Mouse (Mus musculus): Measurements from ENCODE around the gene Cebpe. TPM values are rescaled to one million over a fixed set of nuclear protein-coding genes. Genes with fewer than 3 reads are reported as not detected.
A peak's percentile ranks its signal among the peaks of the same experiment; 100 is the strongest.

Cebpe gene
- polyA plus RNA-seq, 1 experiment from 2014 or later, result not detected

GRCm38 (mm10) chr14:54715402-54715801 lies 3.4 kb upstream of the Cebpe start:
- no peak for DNase-seq (ENCODE audit: low spot score)
- Histone ChIP-seq H3K27ac (replicated peaks) (no peak overlapping the region), H3K4me3 (no peak overlapping the region), H3K9me3 (no peaks in the 10 kb centered on the region), H3K27me3 (replicated peaks; ENCODE audit: low read depth, poor library complexity, severe bottlenecking) (peaks cover 23% of the 10 kb centered on the region), H3K4me1 (peaks cover 21% of the 10 kb centered on the region), H3K36me3 (replicated peaks) (no peaks in the 10 kb centered on the region)
- WGBS, result 76% methylated on average over 1 of the region's 1 CpGs

DNA sequence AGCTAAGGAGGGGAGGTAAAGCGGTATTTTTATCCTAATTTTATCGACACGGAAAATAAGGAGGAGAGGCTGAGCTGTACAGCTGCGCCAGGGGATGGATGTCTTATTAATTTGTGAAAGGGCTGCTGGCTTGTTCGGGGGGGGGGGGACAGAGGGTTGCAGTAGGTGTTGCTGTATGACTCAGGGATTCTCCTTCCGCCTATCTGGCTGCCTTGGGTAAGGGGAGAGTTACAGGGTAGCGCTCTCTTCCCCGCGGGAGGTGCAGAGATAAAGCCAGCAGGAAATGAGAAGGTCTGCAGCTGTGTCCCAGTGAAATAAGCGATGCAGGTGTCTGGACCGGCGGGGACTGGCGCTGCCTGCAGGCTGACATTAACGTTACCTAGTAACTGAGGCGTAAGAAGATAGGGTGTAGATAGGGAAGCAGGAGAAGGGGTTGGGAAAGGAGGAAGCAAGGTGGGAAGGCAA lies 2.7 kb upstream of the Cebpe start:
- Histone ChIP-seq H3K4me3 (peak overlapping the region; percentile 49), H3K9me3 (no peaks in the 10 kb centered on the region), H3K27ac (replicated peaks) (no peak overlapping the region), H3K36me3 (replicated peaks) (no peaks in the 10 kb centered on the region), H3K4me1 (peaks cover 23% of the 10 kb centered on the region), H3K27me3 (replicated peaks; ENCODE audit: low read depth, poor library complexity, severe bottlenecking) (peaks cover 27% of the 10 kb centered on the region)
- DNase-seq (ENCODE audit: low spot score), result peak; percentile 20
- 4% methylated on average over 15 of the region's 15 CpGs for WGBS

DNA sequence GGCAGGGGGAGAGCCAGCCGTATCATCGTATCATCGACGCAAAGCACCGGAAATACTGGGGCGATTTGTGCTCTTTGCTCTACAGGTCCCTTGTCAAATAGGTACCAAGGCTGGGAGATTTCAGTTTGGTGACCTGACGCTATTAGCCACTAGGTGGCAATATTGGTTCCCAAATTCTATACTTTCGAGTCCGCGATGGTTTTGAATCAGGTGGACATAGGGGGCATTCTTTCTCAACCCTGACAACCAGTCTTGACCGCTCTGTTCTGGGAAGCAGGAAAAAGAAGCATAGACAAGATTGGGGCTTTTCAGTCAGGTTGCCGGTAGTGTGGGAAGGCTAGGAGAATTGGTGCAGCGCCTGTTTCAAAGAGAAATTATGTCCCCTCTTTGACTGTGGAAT lies 2.1 kb upstream of the Cebpe start:
- no peak overlapping the region for H3K27ac ChIP-seq (replicated peaks)
- H3K9me3 ChIP-seq, result no peaks in the 10 kb centered on the region
- whole genome bisulfite sequencing, result under 1% methylated on average over 13 of the region's 13 CpGs
- H3K36me3 ChIP-seq (replicated peaks), result no peaks in the 10 kb centered on the region
- H3K4me3 ChIP-seq, result peak overlapping the region; percentile 49
- peaks cover 27% of the 10 kb centered on the region for H3K27me3 ChIP-seq (replicated peaks; ENCODE audit: low read depth, poor library complexity, severe bottlenecking)
- peak; percentile 75 for DNase-seq (ENCODE audit: low spot score)
- peaks cover 23% of the 10 kb centered on the region for H3K4me1 ChIP-seq

DNA sequence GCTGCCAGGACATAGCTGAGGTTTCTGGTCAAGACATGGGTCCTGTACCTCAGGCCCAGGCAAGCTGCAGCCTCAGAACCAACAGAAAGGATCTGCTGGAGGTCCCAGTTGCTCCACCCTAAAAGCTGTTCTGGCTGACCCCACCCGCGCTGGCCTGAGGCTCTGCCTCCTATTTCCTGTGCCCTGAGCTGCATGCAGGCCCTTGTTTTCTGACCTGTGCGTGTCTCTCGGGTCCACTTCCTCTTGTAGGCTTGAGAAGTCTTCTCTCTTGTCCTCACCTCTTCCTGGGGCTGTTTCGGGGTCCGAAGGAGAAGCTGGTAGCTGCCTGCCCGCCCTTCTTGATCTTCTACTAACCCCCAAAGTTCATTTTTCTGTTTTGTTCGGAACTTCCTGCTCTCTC lies 887 bp upstream of the Cebpe start:
- DNase-seq (ENCODE audit: low spot score), result no peak
- H3K27ac ChIP-seq (replicated peaks), result peak overlapping the region; percentile 31; the same call in 1 of the 2 replicates
- 63% methylated on average over 8 of the region's 8 CpGs for WGBS
- peaks cover 27% of the 10 kb centered on the region for H3K27me3 ChIP-seq (replicated peaks; ENCODE audit: low read depth, poor library complexity, severe bottlenecking)
- H3K9me3 ChIP-seq, result no peaks in the 10 kb centered on the region
- H3K36me3 ChIP-seq (replicated peaks), result no peaks in the 10 kb centered on the region
- no peak overlapping the region for H3K4me3 ChIP-seq
- peaks cover 23% of the 10 kb centered on the region for H3K4me1 ChIP-seq

GRCm38 (mm10) chr14:54709054-54709453 lies 2.9 kb downstream of the Cebpe start:
- Histone ChIP-seq H3K36me3 (replicated peaks) (no peaks in the 10 kb centered on the region), H3K9me3 (no peaks in the 10 kb centered on the region), H3K27ac (replicated peaks) (no peak overlapping the region), H3K4me1 (peaks cover 19% of the 10 kb centered on the region), H3K27me3 (replicated peaks; ENCODE audit: low read depth, poor library complexity, severe bottlenecking) (0 out of 2 replicates have a peak, but pooled peaks cover 14% of the 10 kb centered on the region), H3K4me3 (no peak overlapping the region)
- 84% methylated on average over 9 of the region's 9 CpGs for WGBS
- no peak for DNase-seq (ENCODE audit: low spot score)

DNA sequence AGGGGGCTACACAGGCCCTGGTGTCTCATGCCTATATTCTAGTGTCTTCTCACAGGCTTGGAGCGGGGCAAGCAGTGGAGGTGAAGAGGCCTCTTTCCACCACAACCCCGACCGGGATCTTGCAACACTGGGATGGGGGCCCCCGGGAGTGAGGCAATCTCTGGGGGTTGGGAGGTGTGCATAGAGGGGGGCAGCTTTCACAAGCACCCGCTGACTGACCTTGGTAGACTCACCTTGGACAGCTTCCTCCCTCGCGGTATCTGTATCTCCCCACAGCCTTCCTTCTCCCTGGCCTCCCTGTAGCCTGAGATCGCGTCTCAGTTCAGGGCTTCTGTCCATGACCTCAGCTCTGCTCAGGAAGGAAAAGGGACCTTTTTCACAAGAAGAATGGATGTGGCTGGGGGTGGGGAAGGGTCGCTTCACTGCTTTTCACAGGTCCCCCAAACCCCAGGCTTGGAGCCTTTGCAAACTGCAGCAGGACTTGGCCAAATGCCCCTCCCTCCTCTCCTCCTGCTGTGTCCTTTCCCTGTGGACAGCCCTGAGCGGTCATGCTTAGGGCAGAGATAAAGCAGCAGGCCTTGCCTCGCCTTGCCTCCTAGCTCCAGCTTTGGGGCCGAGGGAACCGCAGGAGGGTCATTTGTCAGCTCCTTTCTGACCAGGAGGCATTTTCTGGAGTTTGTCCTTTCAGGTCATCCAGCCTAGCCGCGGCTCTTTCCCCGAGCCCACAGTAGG lies 5.2 kb downstream of the Cebpe start:
- H3K4me1 ChIP-seq, result peaks cover 10% of the 10 kb centered on the region
- WGBS, result 55% methylated on average over 17 of the region's 17 CpGs
- H3K27me3 ChIP-seq (replicated peaks; ENCODE audit: low read depth, poor library complexity, severe bottlenecking), result peaks cover 23% of the 10 kb centered on the region; the same call in 1 of the 2 replicates
- no peak overlapping the region for H3K4me3 ChIP-seq
- H3K36me3 ChIP-seq (replicated peaks), result no peaks in the 10 kb centered on the region
- H3K9me3 ChIP-seq, result no peaks in the 10 kb centered on the region
- no peak for DNase-seq (ENCODE audit: low spot score)
- H3K27ac ChIP-seq (replicated peaks), result no peak overlapping the region

DNA sequence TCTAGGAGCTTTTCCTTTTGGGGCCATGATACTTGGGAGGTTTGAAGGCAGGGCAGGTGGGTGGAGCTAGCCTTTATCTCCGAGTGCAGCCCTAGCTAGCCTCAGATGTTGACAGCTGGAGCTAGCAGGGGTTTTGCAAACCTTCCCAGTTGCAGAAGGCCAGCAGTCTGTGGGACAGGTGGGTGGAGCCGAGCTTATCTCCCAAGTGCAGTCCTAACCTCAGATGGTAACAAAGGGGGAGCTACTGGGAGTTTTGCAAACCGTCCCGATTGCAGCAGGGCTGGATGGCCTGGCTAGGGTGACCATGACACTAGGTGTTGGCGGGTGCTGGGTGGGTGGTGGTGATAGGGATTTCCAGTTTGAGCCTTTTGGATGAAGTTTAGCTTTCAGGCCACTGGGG lies 6.1 kb downstream of the Cebpe start:
- Histone ChIP-seq H3K27ac (replicated peaks) (no peak overlapping the region), H3K27me3 (replicated peaks; ENCODE audit: low read depth, poor library complexity, severe bottlenecking) (peaks cover 20% of the 10 kb centered on the region; the same call in 1 of the 2 replicates), H3K4me3 (no peak overlapping the region), H3K36me3 (replicated peaks) (no peaks in the 10 kb centered on the region), H3K4me1 (peaks cover 10% of the 10 kb centered on the region), H3K9me3 (no peaks in the 10 kb centered on the region)
- no peak for DNase-seq (ENCODE audit: low spot score)
- 53% methylated on average over 5 of the region's 5 CpGs for WGBS

DNA sequence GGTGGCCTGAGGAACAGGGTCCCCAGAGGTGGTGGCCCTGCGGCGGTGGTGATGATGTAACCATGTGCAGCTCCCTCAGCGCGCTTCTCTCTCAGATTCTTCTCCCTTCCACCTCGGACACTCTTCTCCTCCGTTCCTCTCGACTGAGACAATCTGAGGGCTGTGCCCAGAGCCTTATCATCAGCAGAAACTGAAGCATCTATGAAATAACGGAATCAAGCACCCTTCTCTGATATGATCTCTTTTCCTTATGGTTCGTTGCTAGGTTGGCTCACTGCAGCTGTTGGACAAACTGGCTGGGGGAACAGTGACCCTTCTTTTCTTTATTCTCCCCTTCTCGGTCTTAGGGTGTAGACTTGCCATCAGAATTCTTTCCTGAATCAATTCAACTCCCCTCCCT lies 8.8 kb downstream of the Cebpe start:
- peaks cover 9% of the 10 kb centered on the region for H3K4me1 ChIP-seq
- peaks cover 14% of the 10 kb centered on the region; the same call in 1 of the 2 replicates for H3K27me3 ChIP-seq (replicated peaks; ENCODE audit: low read depth, poor library complexity, severe bottlenecking)
- DNase-seq (ENCODE audit: low spot score), result no peak
- WGBS, result 69% methylated on average over 10 of the region's 10 CpGs
- no peak overlapping the region for H3K27ac ChIP-seq (replicated peaks)
- no peak overlapping the region for H3K4me3 ChIP-seq
- H3K36me3 ChIP-seq (replicated peaks), result no peaks in the 10 kb centered on the region
- no peaks in the 10 kb centered on the region for H3K9me3 ChIP-seq

- H3K4me3 ChIP-seq, result no peak overlapping the region
- WGBS, result 8% methylated on average over 6 of the region's 6 CpGs
- peak; percentile 82 for DNase-seq (ENCODE audit: low spot score)
Observed at GRCm38 (mm10) chr14:54701298-54701697, 10.7 kb downstream of the Cebpe start.

GRCm38 (mm10) chr14:54699586-54699985 lies 12.4 kb downstream of the Cebpe start:
- peaks cover 14% of the 10 kb centered on the region; the same call in 1 of the 2 replicates for H3K27me3 ChIP-seq (replicated peaks; ENCODE audit: low read depth, poor library complexity, severe bottlenecking)
- WGBS, result 56% methylated on average over 3 of the region's 3 CpGs
- no peaks in the 10 kb centered on the region for H3K9me3 ChIP-seq
- no peak overlapping the region for H3K4me3 ChIP-seq
- H3K27ac ChIP-seq (replicated peaks), result no peak overlapping the region
- DNase-seq (ENCODE audit: low spot score), result no peak
- 0 out of 2 replicates have a peak, but pooled peaks cover 3% of the 10 kb centered on the region for H3K36me3 ChIP-seq (replicated peaks)
- H3K4me1 ChIP-seq, result 0 out of 2 replicates have a peak, but pooled peaks cover 3% of the 10 kb centered on the region

More at GRCm38 (mm10) chr14:54701298-54701697, 10.7 kb downstream of the Cebpe start:
- H3K4me1 ChIP-seq, result 0 out of 2 replicates have a peak, but pooled peaks cover 3% of the 10 kb centered on the region
- H3K27ac ChIP-seq (replicated peaks), result no peak overlapping the region
- peaks cover 14% of the 10 kb centered on the region; the same call in 1 of the 2 replicates for H3K27me3 ChIP-seq (replicated peaks; ENCODE audit: low read depth, poor library complexity, severe bottlenecking)
- no peaks in the 10 kb centered on the region for H3K9me3 ChIP-seq
- no peaks in the 10 kb centered on the region for H3K36me3 ChIP-seq (replicated peaks)

GRCm38 (mm10) chr14:54698733-54699132 lies 13.2 kb downstream of the Cebpe start, which contains the start of gene Gm29776:
Gene Gm29776, minus strand, starts transcription at chr14:54698833.
- WGBS, result 76% methylated on average over 4 of the region's 4 CpGs
- Histone ChIP-seq H3K27ac (replicated peaks) (no peak within 1 kb of the TSS), H3K9me3 (no peaks in the 10 kb centered on the region), H3K4me1 (0 out of 2 replicates have a peak, but pooled peaks cover 3% of the 10 kb centered on the region), H3K27me3 (replicated peaks; ENCODE audit: low read depth, poor library complexity, severe bottlenecking) (peaks cover 14% of the 10 kb centered on the region; the same call in 1 of the 2 replicates), H3K36me3 (replicated peaks) (peaks cover 10% of the 10 kb centered on the region), H3K4me3 (no peak within 1 kb of the TSS)
- no peak for DNase-seq (ENCODE audit: low spot score)

DNA sequence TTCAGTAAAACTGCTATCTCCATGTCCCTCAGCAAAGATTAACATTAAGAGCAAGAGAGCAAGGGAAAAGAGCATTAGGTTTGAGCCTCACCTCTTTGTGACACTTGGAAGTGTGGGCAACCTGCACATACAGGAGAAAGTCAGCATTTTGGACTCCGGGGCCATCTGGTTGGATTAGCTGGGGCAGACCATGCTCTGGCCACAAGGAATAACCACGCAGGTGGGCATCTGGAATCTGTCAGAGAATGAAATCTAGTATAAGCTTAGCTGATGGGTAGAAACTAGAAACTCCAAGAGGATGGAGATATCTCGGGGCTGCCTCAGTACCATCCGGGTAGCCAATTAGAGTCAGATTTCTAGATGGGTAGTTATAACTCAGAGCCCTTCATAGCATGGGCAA lies 15.2 kb downstream of the Cebpe start:
- Histone ChIP-seq H3K36me3 (replicated peaks) (peaks cover 25% of the 10 kb centered on the region), H3K4me1 (0 out of 2 replicates have a peak, but pooled peaks cover 3% of the 10 kb centered on the region), H3K4me3 (no peak overlapping the region), H3K27me3 (replicated peaks; ENCODE audit: low read depth, poor library complexity, severe bottlenecking) (0 out of 2 replicates have a peak, but pooled peaks cover 3% of the 10 kb centered on the region), H3K9me3 (no peaks in the 10 kb centered on the region), H3K27ac (replicated peaks) (no peak overlapping the region)
- DNase-seq (ENCODE audit: low spot score), result no peak
- 87% methylated on average over 4 of the region's 4 CpGs for WGBS

GRCm38 (mm10) chr14:54695042-54695441 lies 16.9 kb downstream of the Cebpe start:
- H3K4me1 ChIP-seq, result 0 out of 2 replicates have a peak, but pooled peaks cover 3% of the 10 kb centered on the region
- no peaks in the 10 kb centered on the region for H3K27me3 ChIP-seq (replicated peaks; ENCODE audit: low read depth, poor library complexity, severe bottlenecking)
- H3K27ac ChIP-seq (replicated peaks), result no peak overlapping the region
- no peaks in the 10 kb centered on the region for H3K9me3 ChIP-seq
- no peak overlapping the region for H3K4me3 ChIP-seq
- DNase-seq (ENCODE audit: low spot score), result no peak
- 80% methylated on average over 6 of the region's 6 CpGs for WGBS
- H3K36me3 ChIP-seq (replicated peaks), result peaks cover 37% of the 10 kb centered on the region
